Mouse (Mus musculus) heart, embryonic 11.5 days (tissue): ENCODE measurements at regions not wholly inside any gene's neighbourhood (a gene's known extent, or its start where the extent isn't known, plus 50 kb on each side); places are given as distances from the start of the nearest gene placed in this dataset.
"Not testable (repeated sequence)": the region's sequence is repeated elsewhere in the genome, so short reads cannot be mapped to it uniquely, and the experiment has no call there.

Experiments
- ATAC-seq: fragments of 200-750 bp; cut with Nextera tagmentation; replicated peaks from 2 replicates; pipeline ENCODE4 v1.8.0; 2017; ENCODE audit warnings: moderate library complexity; ENCODE audit not compliant: insufficient number of reproducible peaks, low FRiP score, low TSS enrichment
- H3K27ac ChIP-seq: fragments of 300-500 bp; sonication (generic); 2 replicates; pipeline ENCODE4 v1.5.1; 2014; ENCODE audit warnings: mild to moderate bottlenecking, low read depth, low read length
- H3K27me3 ChIP-seq: fragments of 300-500 bp; sonication (generic); 2 replicates; pipeline ENCODE4 v1.6.1; 2014; ENCODE audit warnings: mild to moderate bottlenecking, low read length, mixed read lengths; ENCODE audit not compliant: control insufficient read depth, insufficient read depth
- H3K36me3 ChIP-seq: fragments of 300-500 bp; sonication (generic); 2 replicates; pipeline ENCODE4 v1.6.1; 2014; ENCODE audit warnings: mild to moderate bottlenecking, low read length, moderate library complexity, mixed read lengths; ENCODE audit not compliant: control insufficient read depth, insufficient read depth
- H3K4me1 ChIP-seq: fragments of 300-500 bp; sonication (generic); 2 replicates; pipeline ENCODE4 v1.6.1; 2014; ENCODE audit warnings: low read length; ENCODE audit not compliant: control insufficient read depth, insufficient read depth
- H3K4me2 ChIP-seq: fragments of 300-500 bp; sonication (generic); 2 replicates; pipeline ENCODE4 v1.6.1; 2014; ENCODE audit warnings: mild to moderate bottlenecking, moderate library complexity
- H3K4me3 ChIP-seq: fragments of 300-500 bp; sonication (generic); 2 replicates; pipeline ENCODE4 v1.5.1; 2014; ENCODE audit warnings: low read depth, low read length
- H3K9ac ChIP-seq: fragments of 300-500 bp; sonication (generic); 2 replicates; pipeline ENCODE4 v1.6.1; 2014; ENCODE audit warnings: mild to moderate bottlenecking, low read depth, low read length, moderate library complexity
- H3K9me3 ChIP-seq: fragments of 300-500 bp; sonication (generic); replicated peaks from 2 replicates; pipeline ENCODE4 v1.6.1; 2016; ENCODE audit warnings: low read length; ENCODE audit not compliant: control insufficient read depth
- WGBS: fragments of 180-500 bp; shearing (Covaris S2); extraction: QIAGEN DNeasy Blood & Tissue Kit; methylation state at CpG from one replicate; pipeline ENCODE4 v1.1.7; 2014; ENCODE audit not compliant: insufficient replicate concordance; 5-methylcytosine and 5-hydroxymethylcytosine counted together

DNA sequence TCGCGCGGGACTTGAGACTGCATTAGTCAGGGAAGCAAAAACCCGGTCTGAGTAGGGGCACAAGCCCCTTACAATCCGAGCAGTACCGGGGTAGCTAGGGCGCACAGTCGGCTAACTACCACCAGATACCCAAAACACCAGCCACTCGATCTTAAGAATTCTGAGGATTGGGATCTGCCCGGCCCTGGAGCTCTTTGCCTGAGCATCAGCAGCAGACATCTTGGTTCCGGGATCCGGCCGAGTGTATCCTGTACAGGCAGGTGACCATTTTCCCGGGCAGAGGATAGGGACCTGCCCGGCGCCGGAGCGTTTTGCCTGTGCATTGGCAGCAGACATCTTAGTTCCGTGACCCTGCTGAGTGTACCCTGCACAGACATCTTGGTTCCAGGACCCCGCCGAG, 66.7 kb upstream of the Zfp960 start:
- not testable (repeated sequence) for H3K4me2 ChIP-seq, H3K27me3 ChIP-seq, H3K36me3 ChIP-seq, H3K27ac ChIP-seq, H3K9me3 ChIP-seq, H3K4me3 ChIP-seq, H3K4me1 ChIP-seq, H3K9ac ChIP-seq, ATAC-seq
- 76% methylated on average over 21 of the region's 21 CpGs for WGBS

DNA sequence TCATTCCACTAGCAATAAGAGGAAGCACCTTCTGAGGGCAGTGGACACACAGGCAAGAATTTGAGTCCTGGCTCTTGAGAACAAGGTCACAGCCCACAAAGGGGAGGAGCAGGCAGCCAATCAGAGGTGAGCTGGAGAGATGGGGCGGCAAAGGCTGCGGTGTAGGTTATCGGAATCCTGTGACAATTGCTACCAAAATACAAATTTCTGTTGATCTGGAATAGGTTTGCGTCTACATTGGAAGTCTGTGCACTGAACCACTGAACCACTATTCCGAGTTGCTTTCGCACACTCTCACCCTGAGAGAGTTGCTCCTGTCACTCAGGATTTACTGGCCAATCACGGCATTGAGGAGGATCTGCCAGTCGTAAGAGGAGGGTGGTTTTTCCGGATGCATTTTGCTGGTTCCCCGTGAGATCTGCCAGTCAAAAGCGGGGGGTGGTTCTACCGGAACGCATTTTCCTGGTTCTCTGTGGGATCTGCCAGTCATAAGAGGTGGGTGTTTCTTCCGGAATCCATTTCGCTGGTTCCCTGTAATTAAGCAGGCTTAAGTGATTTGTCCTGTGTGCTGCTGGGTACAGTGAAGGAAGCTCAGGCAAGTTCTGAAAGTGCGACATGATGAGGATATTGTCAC, 59.2 kb upstream of the Zfp960 start:
- ATAC-seq = peak; percentile 100
- H3K27ac ChIP-seq = 0 out of 2 replicates have a peak overlapping the region, but pooled peaks have one; percentile 29
- not testable (repeated sequence) for H3K4me1 ChIP-seq, H3K9me3 ChIP-seq, H3K27me3 ChIP-seq, H3K36me3 ChIP-seq
- peak overlapping the region; percentile 69 for H3K9ac ChIP-seq
- H3K4me2 ChIP-seq = peak overlapping the region; percentile 62; the same call in 1 of the 2 replicates
- peak overlapping the region; percentile 58 for H3K4me3 ChIP-seq
- 3% methylated on average over 16 of the region's 16 CpGs for WGBS

DNA sequence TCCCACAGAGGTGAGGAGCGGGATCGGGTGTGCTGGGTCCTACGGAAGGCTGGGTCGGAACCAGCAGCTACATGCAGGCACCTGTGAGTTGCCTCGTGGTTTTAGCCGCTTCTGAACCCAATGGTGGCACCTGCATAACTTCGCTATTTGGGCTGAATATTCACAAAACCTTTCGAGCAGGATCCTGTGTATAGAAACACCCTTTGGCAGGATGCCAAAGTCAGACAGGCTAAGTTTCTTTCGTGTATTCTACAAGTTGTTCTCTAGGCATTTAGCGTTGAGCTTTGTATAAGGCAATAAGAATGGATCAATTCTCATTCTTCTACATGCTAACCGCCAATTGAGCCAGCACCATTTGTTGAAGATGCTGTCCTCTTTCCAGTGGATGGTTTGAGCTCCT, 58.6 kb upstream of the Zfp960 start:
- peak overlapping the region; percentile 58 for H3K4me3 ChIP-seq
- not testable (repeated sequence) for H3K4me1 ChIP-seq, H3K36me3 ChIP-seq, H3K9me3 ChIP-seq, ATAC-seq, H3K27me3 ChIP-seq
- H3K27ac ChIP-seq = 0 out of 2 replicates have a peak overlapping the region, but pooled peaks have one; percentile 29
- 6% methylated on average over 9 of the region's 11 CpGs for WGBS
- peak overlapping the region; percentile 62 for H3K4me2 ChIP-seq
- H3K9ac ChIP-seq = peak overlapping the region; percentile 69
